Mouse (Mus musculus) kidney, embryonic 14.5 days (tissue): ENCODE results near the gene Fzd7. TPM values are rescaled to one million over a fixed set of nuclear protein-coding genes. Genes with fewer than 3 reads are reported as not detected.

Experiments used
- ATAC-seq: fragments of 200-750 bp; cut with Nextera tagmentation; 2 replicates; pipeline ENCODE4 v1.8.0; 2017; ENCODE audit warnings: moderate number of reproducible peaks, mild to moderate bottlenecking, moderate TSS enrichment, moderate library complexity; ENCODE audit not compliant: low FRiP score, low TSS enrichment
- H3K27ac ChIP-seq: fragments of 300-500 bp; sonication (generic); 2 replicates; pipeline ENCODE4 v1.5.1; 2014; ENCODE audit warnings: low read depth, mild to moderate bottlenecking, low read length, moderate library complexity, mixed read lengths
- H3K27me3 ChIP-seq: fragments of 300-500 bp; sonication (generic); 2 replicates; pipeline ENCODE4 v1.6.1; 2014; ENCODE audit warnings: mild to moderate bottlenecking, low read length; ENCODE audit not compliant: control insufficient read depth, insufficient read depth
- H3K36me3 ChIP-seq: fragments of 300-500 bp; sonication (generic); 2 replicates; pipeline ENCODE4 v1.6.1; 2014; ENCODE audit warnings: low read length, mixed read lengths; ENCODE audit not compliant: control insufficient read depth, insufficient read depth
- H3K4me1 ChIP-seq: fragments of 300-500 bp; sonication (generic); 2 replicates; pipeline ENCODE4 v1.6.1; 2014; ENCODE audit warnings: low read length, mixed read lengths; ENCODE audit not compliant: control insufficient read depth, insufficient read depth
- H3K4me2 ChIP-seq: fragments of 300-500 bp; sonication (generic); replicated peaks from 2 replicates; pipeline ENCODE4 v1.6.1; 2014; ENCODE audit warnings: low read depth, mild to moderate bottlenecking, low read length
- H3K4me3 ChIP-seq: fragments of 300-500 bp; sonication (generic); 2 replicates; pipeline ENCODE4 v1.5.1; 2014; ENCODE audit warnings: mild to moderate bottlenecking, low read length
- H3K9ac ChIP-seq: fragments of 300-500 bp; sonication (generic); 2 replicates; pipeline ENCODE4 v1.6.1; 2014; ENCODE audit warnings: low read depth, mild to moderate bottlenecking, low read length, moderate library complexity
- H3K9me3 ChIP-seq: fragments of 300-500 bp; sonication (generic); 2 replicates; pipeline ENCODE4 v1.6.1; 2016; ENCODE audit warnings: low read length; ENCODE audit not compliant: control insufficient read depth
- WGBS: fragments of 180-500 bp; shearing (Covaris S2); extraction: QIAGEN DNeasy Blood & Tissue Kit; methylation state at CpG from one replicate; pipeline ENCODE4 v1.1.7; 2014; 5-methylcytosine and 5-hydroxymethylcytosine counted together
- polyA plus RNA-seq: library from polyadenylated mRNA; unstranded; fragments of >200 nt; fragmentation: Nextera tagmentation; extraction: Ambion mirVana; gene quantifications from 2 replicates; pipeline ENCODE4 v1.2.1, GENCODE M21; 2014

Fzd7 gene
- polyA plus RNA-seq, 1 experiment from 2014 or later, result 29.2 TPM

- no peaks in the 10 kb centered on the region for H3K27me3 ChIP-seq
- H3K4me3 ChIP-seq, result no peak overlapping the region
- H3K4me1 ChIP-seq, result peaks cover 3% of the 10 kb centered on the region; the same call in 1 of the 2 replicates
- no peak for ATAC-seq
- no peaks in the 10 kb centered on the region for H3K36me3 ChIP-seq
- H3K9ac ChIP-seq, result no peak overlapping the region
- H3K27ac ChIP-seq, result no peak overlapping the region
- H3K4me2 ChIP-seq, result no peak overlapping the region
- H3K9me3 ChIP-seq, result no peaks in the 10 kb centered on the region
- WGBS, result 28% methylated on average over 8 of the region's 8 CpGs
Measured at GRCm38 (mm10) chr1:59458886-59459285, 23.3 kb upstream of the Fzd7 start.

- WGBS, result 40% methylated on average over 17 of the region's 17 CpGs
- Histone ChIP-seq H3K9ac (no peak overlapping the region), H3K27ac (no peak overlapping the region), H3K27me3 (no peaks in the 10 kb centered on the region), H3K9me3 (no peaks in the 10 kb centered on the region), H3K4me1 (0 out of 2 replicates have a peak, but pooled peaks cover 3% of the 10 kb centered on the region), H3K4me2 (no peak overlapping the region), H3K36me3 (no peaks in the 10 kb centered on the region), H3K4me3 (no peak overlapping the region)
- no peak for ATAC-seq
Measured at GRCm38 (mm10) chr1:59464696-59465639, 17.3 kb upstream of the Fzd7 start.

- no peak overlapping the region for H3K27ac ChIP-seq
- 71% methylated on average over 9 of the region's 9 CpGs for WGBS
- H3K9ac ChIP-seq, result no peak overlapping the region
- no peak overlapping the region for H3K4me2 ChIP-seq
- no peaks in the 10 kb centered on the region for H3K36me3 ChIP-seq
- H3K9me3 ChIP-seq, result no peaks in the 10 kb centered on the region
- no peak for ATAC-seq
- H3K27me3 ChIP-seq, result no peaks in the 10 kb centered on the region
- H3K4me1 ChIP-seq, result 0 out of 2 replicates have a peak, but pooled peaks cover 3% of the 10 kb centered on the region
- H3K4me3 ChIP-seq, result no peak overlapping the region
Measured at GRCm38 (mm10) chr1:59465640-59466008, 16.6 kb upstream of the Fzd7 start.

- no peak overlapping the region for H3K9ac ChIP-seq
- no peak overlapping the region for H3K27ac ChIP-seq
- 29% methylated on average over 4 of the region's 4 CpGs for whole genome bisulfite sequencing
- H3K9me3 ChIP-seq, result no peaks in the 10 kb centered on the region
- H3K4me1 ChIP-seq, result peaks cover 18% of the 10 kb centered on the region; the same call in 1 of the 2 replicates
- H3K4me3 ChIP-seq, result no peak overlapping the region
- ATAC-seq, result no peak
- H3K27me3 ChIP-seq, result no peaks in the 10 kb centered on the region
- H3K4me2 ChIP-seq, result no peak overlapping the region
- no peaks in the 10 kb centered on the region for H3K36me3 ChIP-seq
Measured at GRCm38 (mm10) chr1:59469170-59469569, 13.1 kb upstream of the Fzd7 start.

GRCm38 (mm10) chr1:59470766-59471165 lies 11.5 kb upstream of the Fzd7 start:
- 48% methylated on average over 4 of the region's 4 CpGs for WGBS
- Histone ChIP-seq H3K9ac (no peak overlapping the region), H3K27me3 (no peaks in the 10 kb centered on the region), H3K4me1 (peaks cover 19% of the 10 kb centered on the region), H3K4me3 (no peak overlapping the region), H3K27ac (no peak overlapping the region), H3K36me3 (no peaks in the 10 kb centered on the region), H3K9me3 (no peaks in the 10 kb centered on the region), H3K4me2 (no peak overlapping the region)
- ATAC-seq, result no peak

- peaks cover 19% of the 10 kb centered on the region for H3K4me1 ChIP-seq
- H3K9ac ChIP-seq, result no peak overlapping the region
- H3K4me2 ChIP-seq, result no peak overlapping the region
- H3K27me3 ChIP-seq, result no peaks in the 10 kb centered on the region
- H3K27ac ChIP-seq, result no peak overlapping the region
- H3K36me3 ChIP-seq, result no peaks in the 10 kb centered on the region
- H3K9me3 ChIP-seq, result no peaks in the 10 kb centered on the region
- WGBS, result 8% methylated on average over 9 of the region's 11 CpGs
- no peak for ATAC-seq
- H3K4me3 ChIP-seq, result no peak overlapping the region
Measured at GRCm38 (mm10) chr1:59472368-59473180, 9.7 kb upstream of the Fzd7 start.

- Histone ChIP-seq H3K4me1 (peaks cover 19% of the 10 kb centered on the region), H3K36me3 (no peaks in the 10 kb centered on the region), H3K27ac (no peak overlapping the region), H3K9ac (no peak overlapping the region), H3K27me3 (no peaks in the 10 kb centered on the region), H3K4me2 (no peak overlapping the region), H3K4me3 (no peak overlapping the region), H3K9me3 (no peaks in the 10 kb centered on the region)
- WGBS, result 19% methylated on average over 4 of the region's 4 CpGs
- no peak for ATAC-seq
Measured at GRCm38 (mm10) chr1:59473181-59473555, 9.1 kb upstream of the Fzd7 start.

- WGBS, result 20% methylated on average over 2 of the region's 2 CpGs
Measured at GRCm38 (mm10) chr1:59475618-59476017, 6.6 kb upstream of the Fzd7 start.

GRCm38 (mm10) chr1:59478911-59479310 lies 3.3 kb upstream of the Fzd7 start:
- peaks cover 18% of the 10 kb centered on the region for H3K4me1 ChIP-seq
- no peak overlapping the region for H3K4me3 ChIP-seq
- no peaks in the 10 kb centered on the region for H3K9me3 ChIP-seq
- H3K9ac ChIP-seq, result no peak overlapping the region
- peaks cover 3% of the 10 kb centered on the region; the same call in 1 of the 2 replicates for H3K36me3 ChIP-seq
- peaks cover 3% of the 10 kb centered on the region; the same call in 1 of the 2 replicates for H3K27me3 ChIP-seq
- WGBS, result 59% methylated on average over 3 of the region's 3 CpGs
- no peak overlapping the region for H3K27ac ChIP-seq
- ATAC-seq, result no peak
- no peak overlapping the region for H3K4me2 ChIP-seq

More at GRCm38 (mm10) chr1:59475618-59476017, 6.6 kb upstream of the Fzd7 start:
- Histone ChIP-seq H3K36me3 (no peaks in the 10 kb centered on the region), H3K4me3 (no peak overlapping the region), H3K9ac (no peak overlapping the region), H3K4me1 (peaks cover 30% of the 10 kb centered on the region), H3K4me2 (no peak overlapping the region), H3K27me3 (no peaks in the 10 kb centered on the region), H3K27ac (no peak overlapping the region), H3K9me3 (no peaks in the 10 kb centered on the region)
- no peak for ATAC-seq
